Mouse (Mus musculus): ENCODE results near the gene Kmt2a. TPM values are rescaled to one million over a fixed set of nuclear protein-coding genes. Genes with fewer than 3 reads are reported as not detected.
"Not testable (repeated sequence)": the region's sequence is repeated elsewhere in the genome, so short reads cannot be mapped to it uniquely, and the experiment has no call there.

The Kmt2a gene
- polyA plus RNA-seq, 1 experiment from 2014 or later, result 19.3 TPM

- no peak overlapping the region for H3K4me3 ChIP-seq (replicated peaks; ENCODE audit: low read length)
- H3K4me1 ChIP-seq (replicated peaks; ENCODE audit: control insufficient read depth, insufficient read depth, low read length), result no peaks in the 10 kb centered on the region
- ATAC-seq (ENCODE audit: low FRiP score) (no peak), DNase-seq (ENCODE audit: low spot score) (no peak)
- H3K9me3 ChIP-seq (ENCODE audit: control insufficient read depth, low read length), result no peaks in the 10 kb centered on the region
- WGBS, result 87% methylated on average over 9 of the region's 9 CpGs
- H3K4me2 ChIP-seq (replicated peaks), result no peak overlapping the region
- no peaks in the 10 kb centered on the region for H3K27me3 ChIP-seq (ENCODE audit: control insufficient read depth, insufficient read depth, low read length)
- H3K36me3 ChIP-seq (replicated peaks; ENCODE audit: control insufficient read depth, insufficient read depth), result peaks cover 54% of the 10 kb centered on the region
- no peak overlapping the region for H3K9ac ChIP-seq
- H3K27ac ChIP-seq, result no peak overlapping the region
These were observed 88.3 kb downstream of the Kmt2a start for GRCm38 (mm10) chr9:44792842-44793241.

DNA sequence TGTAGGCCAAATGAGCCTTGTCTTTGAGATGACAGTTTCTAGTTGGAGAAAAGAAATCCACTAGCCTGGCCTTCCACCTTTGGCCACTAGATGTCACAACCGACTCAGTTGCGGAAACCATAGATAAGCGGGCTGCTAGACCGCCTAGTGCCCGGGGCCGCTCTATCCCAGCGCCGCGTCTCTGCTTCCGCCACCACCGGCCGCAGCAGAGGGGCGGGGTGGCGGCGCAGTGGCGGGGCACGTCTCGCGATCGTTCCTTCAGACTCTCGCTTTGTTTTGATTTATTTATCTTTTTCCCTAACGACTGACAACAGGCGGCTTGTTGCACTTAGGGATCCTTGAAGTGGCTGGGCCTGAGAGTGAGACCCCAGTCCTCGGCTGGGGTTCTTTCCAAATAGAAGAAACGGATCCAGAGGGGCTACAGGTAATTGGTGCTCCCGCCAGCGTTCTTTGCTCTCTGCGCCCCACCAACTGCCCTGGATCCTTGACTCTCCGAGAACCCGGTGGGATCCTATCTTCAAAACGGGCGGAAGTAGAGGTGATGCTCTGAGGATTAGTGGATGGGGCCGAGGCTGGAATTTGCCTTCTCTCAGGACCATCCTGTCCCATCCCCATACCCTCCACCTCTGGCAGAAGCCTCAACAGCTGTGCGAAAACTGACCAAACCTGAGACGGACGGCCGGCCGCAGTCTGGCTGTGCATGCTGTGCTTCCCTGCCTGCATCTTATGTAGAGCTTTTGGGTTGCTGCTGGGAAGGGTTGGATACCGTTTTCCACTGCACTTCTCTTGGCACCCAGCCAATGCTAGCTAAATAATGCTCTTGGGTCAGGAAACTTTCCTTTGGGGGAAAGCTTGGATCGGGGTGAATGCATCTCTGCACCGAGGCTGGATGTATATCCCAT lies 108.1 kb downstream of the Kmt2a start:
- WGBS, result under 1% methylated on average over 41 of the region's 41 CpGs
- Histone ChIP-seq H3K27me3 (ENCODE audit: control insufficient read depth, insufficient read depth, low read length) (no peaks in the 10 kb centered on the region), H3K4me1 (replicated peaks; ENCODE audit: control insufficient read depth, insufficient read depth, low read length) (peaks cover 8% of the 10 kb centered on the region), H3K36me3 (replicated peaks; ENCODE audit: control insufficient read depth, insufficient read depth) (peaks cover 25% of the 10 kb centered on the region), H3K9me3 (ENCODE audit: control insufficient read depth, low read length) (no peaks in the 10 kb centered on the region), H3K9ac (peak overlapping the region; percentile 90), H3K4me2 (replicated peaks) (peak overlapping the region; percentile 78), H3K27ac (peak overlapping the region; percentile 90), H3K4me3 (replicated peaks; ENCODE audit: low read length) (peak overlapping the region; percentile 78)
- peak; percentile 97 for DNase-seq (ENCODE audit: low spot score)
- ATAC-seq (ENCODE audit: low FRiP score), result peak; percentile 98

- 25% methylated on average over 5 of the region's 5 CpGs for WGBS
- no peaks in the 10 kb centered on the region for H3K9me3 ChIP-seq (ENCODE audit: control insufficient read depth, low read length)
- peak overlapping the region; percentile 39; the same call in 1 of the 2 replicates for H3K9ac ChIP-seq
- H3K36me3 ChIP-seq (replicated peaks; ENCODE audit: control insufficient read depth, insufficient read depth), result peaks cover 25% of the 10 kb centered on the region
- H3K27me3 ChIP-seq (ENCODE audit: control insufficient read depth, insufficient read depth, low read length), result no peaks in the 10 kb centered on the region
- H3K27ac ChIP-seq, result peak overlapping the region; percentile 47; the same call in 1 of the 2 replicates
- no peak for DNase-seq (ENCODE audit: low spot score)
- H3K4me3 ChIP-seq (replicated peaks; ENCODE audit: low read length), result peak overlapping the region; percentile 78; the same call in 1 of the 2 replicates
- no peak for ATAC-seq (ENCODE audit: low FRiP score)
- no peak overlapping the region for H3K4me2 ChIP-seq (replicated peaks)
- H3K4me1 ChIP-seq (replicated peaks; ENCODE audit: control insufficient read depth, insufficient read depth, low read length), result peaks cover 8% of the 10 kb centered on the region
These were observed 108.7 kb downstream of the Kmt2a start for GRCm38 (mm10) chr9:44772392-44772749.

GRCm38 (mm10) chr9:44771376-44771775 lies 109.7 kb downstream of the Kmt2a start:
- no peak overlapping the region for H3K4me3 ChIP-seq (replicated peaks; ENCODE audit: low read length)
- H3K4me2 ChIP-seq (replicated peaks), result no peak overlapping the region
- WGBS, result 93% methylated on average over 5 of the region's 5 CpGs
- no peak overlapping the region for H3K9ac ChIP-seq
- H3K27me3 ChIP-seq (ENCODE audit: control insufficient read depth, insufficient read depth, low read length), result no peaks in the 10 kb centered on the region
- peaks cover 18% of the 10 kb centered on the region for H3K36me3 ChIP-seq (replicated peaks; ENCODE audit: control insufficient read depth, insufficient read depth)
- ATAC-seq (ENCODE audit: low FRiP score) (no peak), DNase-seq (ENCODE audit: low spot score) (no peak)
- peaks cover 13% of the 10 kb centered on the region for H3K4me1 ChIP-seq (replicated peaks; ENCODE audit: control insufficient read depth, insufficient read depth, low read length)
- no peak overlapping the region for H3K27ac ChIP-seq
- H3K9me3 ChIP-seq (ENCODE audit: control insufficient read depth, low read length), result no peaks in the 10 kb centered on the region

DNA sequence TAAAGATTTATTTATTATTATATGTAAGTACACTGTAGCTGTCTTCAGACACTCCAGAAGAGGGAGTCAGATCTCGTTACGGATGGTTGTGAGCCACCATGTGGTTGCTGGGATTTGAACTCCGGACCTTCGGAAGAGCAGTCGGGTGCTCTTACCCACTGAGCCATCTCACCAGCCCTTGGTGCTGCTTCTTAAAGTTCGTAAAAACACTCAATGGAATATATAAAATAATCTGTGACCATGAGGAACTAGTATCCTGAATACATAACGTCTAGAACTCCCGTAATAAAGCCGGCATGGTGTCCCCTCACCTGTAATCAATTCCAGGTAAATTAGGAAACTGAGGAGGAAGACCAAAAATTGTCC lies 113.1 kb downstream of the Kmt2a start:
- Histone ChIP-seq H3K4me3 (replicated peaks; ENCODE audit: low read length) (peak overlapping the region; percentile 100), H3K27ac (peak overlapping the region; percentile 96), H3K4me1 (replicated peaks; ENCODE audit: control insufficient read depth, insufficient read depth, low read length) (peaks cover 16% of the 10 kb centered on the region), H3K4me2 (replicated peaks) (peak overlapping the region; percentile 88)
- H3K9me3 ChIP-seq (ENCODE audit: control insufficient read depth, low read length); H3K36me3 ChIP-seq (replicated peaks; ENCODE audit: control insufficient read depth, insufficient read depth); H3K9ac ChIP-seq; H3K27me3 ChIP-seq (ENCODE audit: control insufficient read depth, insufficient read depth, low read length); DNase-seq (ENCODE audit: low spot score); ATAC-seq (ENCODE audit: low FRiP score): not testable (repeated sequence)
- 49% methylated on average over 7 of the region's 9 CpGs for WGBS

- under 1% methylated on average over 69 of the region's 82 CpGs for WGBS
- peak within 1 kb of the TSS; percentile 96 for H3K9ac ChIP-seq
- H3K4me3 ChIP-seq (replicated peaks; ENCODE audit: low read length), result peak within 1 kb of the TSS; percentile 100
- peak within 1 kb of the TSS; percentile 96 for H3K27ac ChIP-seq
- no peaks in the 10 kb centered on the region for H3K9me3 ChIP-seq (ENCODE audit: control insufficient read depth, low read length)
- DNase-seq (ENCODE audit: low spot score) (peak; percentile 89), ATAC-seq (ENCODE audit: low FRiP score) (peak; percentile 91)
- H3K27me3 ChIP-seq (ENCODE audit: control insufficient read depth, insufficient read depth, low read length), result no peaks in the 10 kb centered on the region
- H3K36me3 ChIP-seq (replicated peaks; ENCODE audit: control insufficient read depth, insufficient read depth), result no peaks in the 10 kb centered on the region
- H3K4me2 ChIP-seq (replicated peaks), result peak within 1 kb of the TSS; percentile 88
- peaks cover 16% of the 10 kb centered on the region for H3K4me1 ChIP-seq (replicated peaks; ENCODE audit: control insufficient read depth, insufficient read depth, low read length)
These were observed 113.7 kb downstream of the Kmt2a start, which contains the start of the genes Arcn1 and Ift46 for GRCm38 (mm10) chr9:44767101-44768028. Gene Arcn1 (minus strand): TSS chr9:44767845. Gene Ift46 (plus strand): TSS chr9:44767908.

DNA sequence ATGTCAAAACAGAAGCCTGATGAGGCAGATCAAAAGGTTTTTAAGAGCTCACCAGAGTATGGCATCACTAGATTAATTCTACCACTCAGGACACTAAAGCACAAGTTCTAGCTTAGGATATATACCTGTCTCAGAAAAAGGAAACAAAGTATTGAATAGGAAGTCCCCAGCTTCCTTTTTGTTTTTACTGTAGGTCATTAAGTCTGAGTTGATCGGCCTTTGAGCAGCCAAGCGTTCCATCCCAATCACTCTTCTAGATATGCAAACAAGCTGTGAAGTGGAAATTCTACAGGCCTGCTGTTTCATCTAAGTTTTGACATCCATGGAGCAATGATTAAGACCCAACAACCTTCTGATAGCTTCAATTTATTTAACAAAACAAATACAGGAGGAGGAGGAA lies 120.2 kb downstream of the Kmt2a start:
- Histone ChIP-seq H3K27me3 (ENCODE audit: control insufficient read depth, insufficient read depth, low read length) (no peaks in the 10 kb centered on the region), H3K4me2 (replicated peaks) (no peak overlapping the region), H3K27ac (no peak overlapping the region), H3K9me3 (ENCODE audit: control insufficient read depth, low read length) (no peaks in the 10 kb centered on the region), H3K36me3 (replicated peaks; ENCODE audit: control insufficient read depth, insufficient read depth) (peaks cover 44% of the 10 kb centered on the region), H3K4me1 (replicated peaks; ENCODE audit: control insufficient read depth, insufficient read depth, low read length) (peaks cover 9% of the 10 kb centered on the region), H3K4me3 (replicated peaks; ENCODE audit: low read length) (no peak overlapping the region), H3K9ac (no peak overlapping the region)
- ATAC-seq (ENCODE audit: low FRiP score), result no peak
- WGBS, result 75% methylated on average over 2 of the region's 2 CpGs
- no peak for DNase-seq (ENCODE audit: low spot score)
